In genomic region chr3:30765311-30766027, GRCm38 (mm10) we compare ENCODE assay signal across 10 mouse cellular contexts. TPM values are rescaled to one million over a fixed set of nuclear protein-coding genes. Genes with fewer than 3 reads are reported as not detected.
A peak's percentile ranks its signal among the peaks of the same experiment; 100 is the strongest.
DNase-seq lines count a peak whose midpoint lies in the region; ATAC-seq and TF ChIP-seq lines count a peak whose summit lies in the region.
"Had no signal": no experiment of that assay in that cellular context is flagged by ENCODE, and none has a peak within 500 bp of the region (broad histone marks: within the 10 kb centered on the region; RNA-seq: fewer than 3 reads in every experiment).

No protein-coding gene starts in this region.

- TF ChIP-seq CTCF in MEL (IDR thresholded peaks at IDR 0.05 in 2 of 3, conservative IDR thresholded peaks at IDR 0.05 in 1 of 3; ENCODE audit: control insufficient read depth in 1 of 3, insufficient read depth in 1 of 3, low read depth in 2 of 3, low read length in 3 of 3, poor library complexity in 1 of 3, severe bottlenecking in 1 of 3): peak in 2 of 3 experiments; percentile 28 to 30; a peak in 3 of 6 replicates
- TF ChIP-seq CTCF in left cerebral cortex, adult 2 months (IDR thresholded peaks at IDR 0.05): no peak

- no peaks in the 10 kb centered on the region for H3K27me3 ChIP-seq in MEL (ENCODE audit: control insufficient read depth in 1 of 2, insufficient read depth in 2 of 2, low read length in 2 of 2)
- H3K27me3 ChIP-seq in midbrain, embryonic 10.5 days (ENCODE audit: low read depth, poor library complexity, severe bottlenecking): no peaks in the 10 kb centered on the region

- TF ChIP-seq POLR2A in MEL (IDR thresholded peaks at IDR 0.05; ENCODE audit: control insufficient read depth in 1 of 2, insufficient read depth in 1 of 2, low read depth in 1 of 2, low read length in 2 of 2, poor library complexity in 1 of 2): peak in 1 of 2 experiments; percentile 44; a peak in 1 of 4 replicates

- peak; percentile 75 to 79 for ATAC-seq in hematopoietic stem cell, adult 5-6 weeks (replicated peaks in 1 of 2; ENCODE audit: insufficient read depth in 1 of 2, low FRiP score in 2 of 2, low TSS enrichment in 1 of 2, low read depth in 1 of 2, poor library complexity in 2 of 2, severe bottlenecking in 2 of 2)
- ATAC-seq in megakaryocyte-erythroid progenitor cell, adult 5-6 weeks (replicated peaks; ENCODE audit: low FRiP score, low TSS enrichment, poor library complexity, severe bottlenecking): peak; percentile 98

- no peak for TF ChIP-seq RAD21 in MEL (IDR thresholded peaks at IDR 0.05; ENCODE audit: low read depth, low read length)

- no peaks in the 10 kb centered on the region for H3K9me3 ChIP-seq in MEL (replicated peaks; ENCODE audit: insufficient read depth, low read length)
- H3K9me3 ChIP-seq in midbrain, embryonic 10.5 days (replicated peaks): no peaks in the 10 kb centered on the region

- H3K4me1 ChIP-seq in MEL (ENCODE audit: control insufficient read depth in 1 of 2, insufficient read depth in 2 of 2, low read length in 2 of 2): peaks cover 7 to 24% of the 10 kb centered on the region in 2 experiments
- H3K4me1 ChIP-seq in midbrain, embryonic 10.5 days: no peaks in the 10 kb centered on the region

- intact Hi-C loops in left cerebral cortex, postnatal 36 days (cut with DNase I): no loop called here
- intact Hi-C loops in left cerebral cortex, adult 2 months (cut with DNase I): no loop called here

- peak; percentile 51 to 57 for DNase-seq in B cell, adult 2 months
- DNase-seq in MEL (ENCODE audit: low read depth, low spot score): peak; percentile 98
- no peak for DNase-seq in midbrain, embryonic 10.5 days (ENCODE audit: low spot score)
- DNase-seq in frontal cortex, postnatal 36 days (ENCODE audit: low spot score in 2 of 2): no peak
- no peak for DNase-seq in left cerebral cortex, postnatal 36 days (ENCODE audit: low spot score in 2 of 2)
- DNase-seq in left cerebral cortex, adult 2 months (ENCODE audit: extremely low spot score in 1 of 2, low spot score in 2 of 2): no peak

- TF ChIP-seq EP300 in MEL (IDR thresholded peaks at IDR 0.05; ENCODE audit: low read depth in 1 of 2, low read length in 2 of 2): peak; percentile 99

- H3K27ac ChIP-seq in MEL (ENCODE audit: control insufficient read depth, low read depth, low read length): peak overlapping the region; percentile 83
- no peak overlapping the region for H3K27ac ChIP-seq in midbrain, embryonic 10.5 days (replicated peaks)
- no peak overlapping the region for H3K27ac ChIP-seq in left cerebral cortex, adult 2 months
- H3K27ac ChIP-seq: heart, adult 2 months had no signal

- H3K36me3 ChIP-seq in MEL (ENCODE audit: control insufficient read depth in 1 of 2, insufficient read depth in 2 of 2, low read length in 2 of 2): peaks cover 0 to 14% of the 10 kb centered on the region in 2 experiments; a peak in 2 of 4 replicates
- H3K36me3 ChIP-seq in midbrain, embryonic 10.5 days: no peaks in the 10 kb centered on the region

- peak overlapping the region; percentile 54 for H3K9ac ChIP-seq in MEL (ENCODE audit: control insufficient read depth, low read depth, low read length, poor library complexity, severe bottlenecking)

- H3K79me2 ChIP-seq in MEL (ENCODE audit: control insufficient read depth, insufficient read depth, low read length, poor library complexity): no peaks in the 10 kb centered on the region

- peak overlapping the region; percentile 60 to 86 for H3K4me3 ChIP-seq in MEL (ENCODE audit: control insufficient read depth in 1 of 2, insufficient read depth in 1 of 2, low read depth in 2 of 2, low read length in 2 of 2)
- no peak overlapping the region for H3K4me3 ChIP-seq in midbrain, embryonic 10.5 days
- H3K4me3 ChIP-seq in left cerebral cortex, adult 2 months: no peak overlapping the region
- H3K4me3 ChIP-seq: heart, adult 2 months had no signal

- WGBS in midbrain, embryonic 10.5 days: 75% methylated on average over 10 of the region's 10 CpGs

TF ChIP-seq in MEL, 35 proteins besides CTCF, POLR2A, EP300 and RAD21:
- TF ChIP-seq BHLHE40 (IDR thresholded peaks at IDR 0.05; ENCODE audit: borderline replicate concordance, low read depth, low read length) (peak; percentile 83), MYB (IDR thresholded peaks at IDR 0.05; ENCODE audit: low read depth, low read length) (peak; percentile 69), JUND (IDR thresholded peaks at IDR 0.05; ENCODE audit: low read depth, low read length) (peak; percentile 85), TCF12 (IDR thresholded peaks at IDR 0.05; ENCODE audit: low read depth, low read length) (peak; percentile 100), USF2 (IDR thresholded peaks at IDR 0.05; ENCODE audit: borderline replicate concordance in 1 of 2, insufficient read depth in 1 of 2, low read depth in 1 of 2, low read length in 2 of 2) (no peak), CHD1 (IDR thresholded peaks at IDR 0.05; ENCODE audit: low read depth, low read length) (no peak), GATA1 (IDR thresholded peaks at IDR 0.05; ENCODE audit: low read depth, low read length) (peak; percentile 99), ETS1 (IDR thresholded peaks at IDR 0.05; ENCODE audit: low read depth, low read length) (peak; percentile 98), E2F4 (IDR thresholded peaks at IDR 0.05; ENCODE audit: borderline replicate concordance, low read depth, low read length) (no peak), MAX (IDR thresholded peaks at IDR 0.05; ENCODE audit: low read length) (peak; percentile 8), RCOR1 (IDR thresholded peaks at IDR 0.05; ENCODE audit: low read depth, low read length) (peak; percentile 99), POLR2AphosphoS2 (IDR thresholded peaks at IDR 0.05; ENCODE audit: low read length) (peak; percentile 80), SIN3A (IDR thresholded peaks at IDR 0.05; ENCODE audit: low read length) (peak; percentile 95), CHD2 (IDR thresholded peaks at IDR 0.05; ENCODE audit: low read length) (peak; percentile 75; the same call in 1 of the 2 replicates), USF1 (IDR thresholded peaks at IDR 0.05; ENCODE audit: low read depth, low read length) (no peak), KAT2A (conservative IDR thresholded peaks at IDR 0.05; ENCODE audit: low read depth, low read length) (no peak), ELF1 (IDR thresholded peaks at IDR 0.05; ENCODE audit: low read depth, low read length) (0 out of 2 replicates have a peak, but pooled peaks have one; percentile 12), MAZ (IDR thresholded peaks at IDR 0.05; ENCODE audit: low read depth, low read length) (peak; percentile 99), MEF2A (IDR thresholded peaks at IDR 0.05; ENCODE audit: extremely low read depth, insufficient replicate concordance, low read depth, low read length, poor library complexity, severe bottlenecking) (0 out of 2 replicates have a peak, but pooled peaks have one; percentile 58), HCFC1 (IDR thresholded peaks at IDR 0.05; ENCODE audit: low read depth, low read length) (no peak), MYC (IDR thresholded peaks at IDR 0.05; ENCODE audit: low read depth, low read length) (peak; percentile 73), TBP (IDR thresholded peaks at IDR 0.05; ENCODE audit: low read depth, low read length) (peak; percentile 77), TAL1 (IDR thresholded peaks at IDR 0.05; ENCODE audit: low read length) (peak; percentile 99), MXI1 (IDR thresholded peaks at IDR 0.05; ENCODE audit: low read depth, low read length) (peak; percentile 45; the same call in 1 of the 2 replicates), ZNF384 (IDR thresholded peaks at IDR 0.05; ENCODE audit: low read depth, low read length) (peak; percentile 40; the same call in 1 of the 2 replicates), MAFK (IDR thresholded peaks at IDR 0.05; ENCODE audit: borderline replicate concordance, low read depth, low read length) (peak; percentile 85; the same call in 1 of the 2 replicates)
TF ChIP-seq in MEL: peak in this region for 20.

RNA-seq across cellular contexts. Expression of gene Samd7, which starts 19.4 kb away (rescaled TPM):
- not detected in 2 replicates for total RNA-seq in MEL (2012; rRNA removed)
- not detected for polyA plus RNA-seq in MEL (2012; ENCODE audit: insufficient read depth in 1 of 2, insufficient read length in 2 of 2, low read depth in 1 of 2, low replicate concordance in 2 of 2, missing spikeins in 1 of 2)
- total RNA-seq in hematopoietic stem cell, adult 5-6 weeks (2017): not detected in 2 replicates
- total RNA-seq in megakaryocyte-erythroid progenitor cell, adult 5-6 weeks (2014; fragmentation: Nextera tagmentation): not detected in 2 replicates
- total RNA-seq in megakaryocyte-erythroid progenitor cell, adult 5-6 weeks (2017): not detected in 2 replicates
- not detected in 2 replicates for polyA plus RNA-seq in midbrain, embryonic 10.5 days (2016; fragmentation: Nextera tagmentation; extraction: Ambion mirVana)
- total RNA-seq in left cerebral cortex, postnatal 36 days (2021): not detected
- total RNA-seq in left cerebral cortex, adult 2 months (2021): not detected
- total RNA-seq: adrenal gland, postnatal 25 days; heart, adult 2 months had no signal
- polyA plus RNA-seq: heart, adult 2 months had no signal

RNA-seq across cellular contexts. Expression of gene Sec62, which starts 27.2 kb away (rescaled TPM):
- total RNA-seq in MEL (2012; rRNA removed): 32.8 and 35.6 TPM in 2 replicates
- 100 to 1,000 TPM in 1 of 2 experiments, 10 to 100 TPM in 1; 75.4 to 171 TPM for polyA plus RNA-seq in MEL (2012; ENCODE audit: insufficient read depth in 1 of 2, insufficient read length in 2 of 2, low read depth in 1 of 2, low replicate concordance in 2 of 2, missing spikeins in 1 of 2)
- 134 TPM in 2 replicates for total RNA-seq in hematopoietic stem cell, adult 5-6 weeks (2017)
- total RNA-seq in megakaryocyte-erythroid progenitor cell, adult 5-6 weeks (2014; fragmentation: Nextera tagmentation): 47.4 and 51.2 TPM in 2 replicates
- total RNA-seq in megakaryocyte-erythroid progenitor cell, adult 5-6 weeks (2017): 72.7 and 101 TPM in 2 replicates
- polyA plus RNA-seq in midbrain, embryonic 10.5 days (2016; fragmentation: Nextera tagmentation; extraction: Ambion mirVana): 48.6 and 53.2 TPM in 2 replicates
- total RNA-seq in left cerebral cortex, postnatal 36 days (2021): 100 to 1,000 TPM; 109 to 113 TPM
- 100 to 1,000 TPM; 102 to 110 TPM for total RNA-seq in left cerebral cortex, adult 2 months (2021)

Comparison
In these comparisons a context has a peak if more than half of its experiments do, and no peak if none do; other contexts are left out.
1. DNase-seq: peak in B cell, adult 2 months (2 of 2) and MEL (single experiment); none in midbrain, embryonic 10.5 days (single experiment), frontal cortex, postnatal 36 days (0 of 2), left cerebral cortex, postnatal 36 days (0 of 2) and left cerebral cortex, adult 2 months (0 of 2).
2. H3K4me3 ChIP-seq: peak in MEL (2 of 2); none in midbrain, embryonic 10.5 days (single experiment) and left cerebral cortex, adult 2 months (single experiment).